Mouse (Mus musculus): ENCODE data around the gene 4930595D18Rik.

The 4930595D18Rik gene

GRCm38 (mm10) chr12:111184476-111184875, at the start of gene 4930595D18Rik:
4930595D18Rik (minus strand) TSS chr12:111184491.
- no peak for DNase-seq

GRCm38 (mm10) chr12:111233798-111234197, 49.5 kb upstream of the 4930595D18Rik start:
- no peak for DNase-seq

GRCm38 (mm10) chr12:111230793-111231192, 46.5 kb upstream of the 4930595D18Rik start:
- DNase-seq: no peak

- DNase-seq: no peak
Observed at GRCm38 (mm10) chr12:111228488-111228887, 44.2 kb upstream of the 4930595D18Rik start.

GRCm38 (mm10) chr12:111227410-111227809, 43.1 kb upstream of the 4930595D18Rik start:
- no peak for DNase-seq

- no peak for DNase-seq
Observed at GRCm38 (mm10) chr12:111225197-111225780, 41.0 kb upstream of the 4930595D18Rik start.

- DNase-seq: no peak
Observed at GRCm38 (mm10) chr12:111218867-111219266, 34.6 kb upstream of the 4930595D18Rik start.

GRCm38 (mm10) chr12:111211729-111212128, 27.4 kb upstream of the 4930595D18Rik start:
- DNase-seq: no peak

- DNase-seq: no peak
Observed at GRCm38 (mm10) chr12:111207641-111208040, 23.4 kb upstream of the 4930595D18Rik start.

- no peak for DNase-seq
Observed at GRCm38 (mm10) chr12:111203945-111204344, 19.7 kb upstream of the 4930595D18Rik start.

- DNase-seq: no peak
Observed at GRCm38 (mm10) chr12:111203076-111203475, 18.8 kb upstream of the 4930595D18Rik start.

GRCm38 (mm10) chr12:111196548-111196947, 12.3 kb upstream of the 4930595D18Rik start:
- DNase-seq: no peak

GRCm38 (mm10) chr12:111193331-111193730, 9.0 kb upstream of the 4930595D18Rik start:
- peak; percentile 25 to 38 for DNase-seq

- DNase-seq: no peak
Observed at GRCm38 (mm10) chr12:111192777-111193176, 8.5 kb upstream of the 4930595D18Rik start.

- no peak for DNase-seq
Observed at GRCm38 (mm10) chr12:111190891-111191290, 6.6 kb upstream of the 4930595D18Rik start.

- no peak for DNase-seq
Observed at GRCm38 (mm10) chr12:111190355-111190754, 6.1 kb upstream of the 4930595D18Rik start.

GRCm38 (mm10) chr12:111188295-111188694, 4.0 kb upstream of the 4930595D18Rik start:
- no peak for DNase-seq

- DNase-seq: no peak
Observed at GRCm38 (mm10) chr12:111186986-111187385, 2.7 kb upstream of the 4930595D18Rik start.

- DNase-seq: no peak
Observed at GRCm38 (mm10) chr12:111182378-111182777, 1.9 kb downstream of the 4930595D18Rik start.

- no peak for DNase-seq
Observed at GRCm38 (mm10) chr12:111181848-111182247, 2.4 kb downstream of the 4930595D18Rik start.

GRCm38 (mm10) chr12:111178772-111179171, 5.5 kb downstream of the 4930595D18Rik start:
- DNase-seq: no peak

GRCm38 (mm10) chr12:111168891-111169290, 15.4 kb downstream of the 4930595D18Rik start:
- peak; percentile 43 to 45 for DNase-seq

GRCm38 (mm10) chr12:111166681-111167289, 17.5 kb downstream of the 4930595D18Rik start:
- peak; percentile 30 to 44 for DNase-seq

GRCm38 (mm10) chr12:111165831-111166591, 18.3 kb downstream of the 4930595D18Rik start, which contains the start of gene Traf3:
Traf3 (plus strand) TSS chr12:111166370.
- DNase-seq: peak; percentile 55 to 61

Measured in cerebellum, postnatal 36 days (tissue).